Mouse (Mus musculus): ENCODE measurements around the gene Armh3.

Gene Armh3

DNA sequence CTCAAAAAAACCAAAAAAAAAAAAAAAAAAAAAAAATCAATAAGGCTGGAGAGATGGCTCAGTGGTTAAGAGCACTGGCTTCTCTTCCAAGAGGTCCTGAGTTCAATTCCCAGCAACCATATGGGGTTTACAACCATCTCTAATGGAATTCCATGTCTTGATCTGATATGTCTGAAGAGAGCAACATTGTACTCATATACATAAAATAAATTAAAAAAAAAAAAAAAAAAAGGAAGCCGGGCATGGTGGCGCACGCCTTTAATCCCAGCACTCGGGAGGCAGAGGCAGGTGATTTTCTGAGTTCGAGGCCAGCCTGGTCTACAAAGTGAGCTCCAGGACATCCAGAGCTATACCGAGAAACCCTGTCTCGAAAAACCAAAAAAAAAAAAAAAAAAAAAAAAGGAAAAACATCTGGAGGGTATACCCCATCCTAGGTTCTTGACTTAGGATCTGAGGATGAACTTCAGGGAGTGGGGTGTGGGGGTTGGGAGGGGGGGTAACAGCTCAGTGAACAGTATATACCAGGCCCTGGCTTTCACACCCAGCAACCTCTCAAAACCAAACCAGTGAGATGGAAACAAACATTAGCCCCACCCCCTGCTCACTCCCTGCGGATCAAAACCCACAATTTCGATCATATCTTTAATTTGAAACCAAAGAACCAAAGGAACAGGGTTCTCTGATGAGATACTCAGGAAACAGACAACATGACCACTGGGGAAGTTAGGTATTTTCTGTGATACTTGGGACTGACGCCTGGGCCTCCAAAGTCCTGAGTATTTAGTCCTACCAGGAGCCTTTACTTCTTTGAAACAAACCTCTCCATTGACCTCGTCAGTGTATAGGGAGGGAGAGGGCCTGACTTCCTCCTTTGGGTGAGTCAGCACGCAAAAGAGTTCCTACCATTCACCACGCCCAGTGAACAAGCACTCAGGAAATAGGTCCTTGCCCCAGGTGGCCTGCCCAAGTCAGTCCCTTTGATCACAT lies 208.1 kb downstream of the Armh3 start:
- peak; percentile 90 for DNase-seq (ENCODE audit: low read depth, low spot score)

DNA sequence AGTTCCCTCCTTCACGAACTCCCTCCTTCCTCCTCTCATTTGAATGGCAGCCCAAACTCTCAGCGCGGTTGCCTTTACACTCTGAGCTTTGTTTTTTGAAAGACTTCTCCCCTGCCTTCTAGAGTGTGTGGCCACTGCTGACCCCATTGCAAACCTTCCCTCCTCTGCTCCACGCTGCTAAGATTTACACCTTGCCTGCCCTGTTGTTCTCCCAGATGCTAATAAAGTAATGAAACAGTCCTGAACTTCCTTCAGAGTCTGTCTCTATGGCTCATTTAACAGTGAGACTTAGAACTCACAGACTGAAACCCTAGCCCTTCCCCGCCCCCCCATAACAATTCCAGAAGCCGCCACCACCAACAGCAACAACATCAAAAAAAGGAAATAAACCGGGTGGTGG lies 208.9 kb downstream of the Armh3 start:
- no peak for DNase-seq (ENCODE audit: low read depth, low spot score)

DNA sequence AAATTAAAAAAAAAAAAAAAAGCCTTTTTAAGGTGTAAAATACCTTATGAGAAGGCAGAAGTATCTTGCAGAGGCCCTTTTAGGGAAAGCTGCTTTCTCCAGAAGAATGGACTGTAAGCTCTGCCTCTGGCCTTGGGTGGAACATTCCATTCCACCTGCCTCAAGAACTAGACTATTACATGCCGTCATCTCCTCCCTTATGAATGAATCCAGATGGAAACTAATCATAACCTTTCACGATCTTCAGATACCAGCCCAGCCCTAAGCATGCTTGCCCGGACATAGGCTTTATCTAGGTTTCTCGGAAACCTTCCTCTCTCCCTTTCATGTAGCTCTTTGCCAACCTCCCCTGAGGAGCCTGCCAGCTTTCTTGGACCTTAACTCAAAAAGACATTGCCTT lies 210.0 kb downstream of the Armh3 start:
- DNase-seq (ENCODE audit: low read depth, low spot score): no peak

DNA sequence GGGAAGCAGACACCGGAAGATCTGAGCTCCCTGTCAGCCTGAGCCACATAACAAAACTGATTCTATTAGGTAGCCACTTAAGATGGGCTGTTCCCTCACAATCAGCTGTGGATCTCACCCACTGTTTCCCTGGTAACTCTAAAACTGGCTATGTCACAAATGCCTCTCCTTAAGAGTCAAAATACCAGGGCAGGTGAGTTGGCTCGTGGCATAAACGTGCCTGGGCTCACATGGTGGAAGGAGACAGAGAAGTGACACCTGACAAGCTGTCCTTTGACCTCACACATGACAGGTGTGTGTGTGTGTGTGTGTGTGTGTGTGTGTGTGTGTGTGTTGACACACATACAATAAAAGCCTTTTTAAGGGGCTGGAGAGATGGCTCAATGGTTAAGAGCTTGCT lies 210.8 kb downstream of the Armh3 start:
- DNase-seq (ENCODE audit: low read depth, low spot score): no peak

DNA sequence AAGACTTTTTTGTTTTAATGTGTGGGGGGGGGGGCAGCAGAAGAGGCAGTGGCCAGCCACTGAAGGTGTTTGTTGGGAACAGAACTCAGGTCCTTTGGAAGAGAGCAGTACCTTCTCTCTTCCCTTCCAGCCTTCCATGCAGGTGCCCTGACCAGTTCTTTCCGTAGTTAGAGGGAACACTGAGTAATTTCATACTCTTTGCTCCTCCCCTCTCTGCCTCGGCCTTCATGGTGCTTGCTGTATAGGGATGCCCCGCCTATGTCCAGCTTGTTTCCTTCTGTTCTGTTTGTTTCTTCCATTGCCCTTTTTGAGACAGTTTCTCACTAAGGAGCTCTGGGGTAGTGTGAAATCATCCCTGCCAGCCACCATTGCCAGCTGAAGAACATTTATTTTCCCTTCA lies 212.8 kb downstream of the Armh3 start:
- no peak for DNase-seq (ENCODE audit: low read depth, low spot score)

DNA sequence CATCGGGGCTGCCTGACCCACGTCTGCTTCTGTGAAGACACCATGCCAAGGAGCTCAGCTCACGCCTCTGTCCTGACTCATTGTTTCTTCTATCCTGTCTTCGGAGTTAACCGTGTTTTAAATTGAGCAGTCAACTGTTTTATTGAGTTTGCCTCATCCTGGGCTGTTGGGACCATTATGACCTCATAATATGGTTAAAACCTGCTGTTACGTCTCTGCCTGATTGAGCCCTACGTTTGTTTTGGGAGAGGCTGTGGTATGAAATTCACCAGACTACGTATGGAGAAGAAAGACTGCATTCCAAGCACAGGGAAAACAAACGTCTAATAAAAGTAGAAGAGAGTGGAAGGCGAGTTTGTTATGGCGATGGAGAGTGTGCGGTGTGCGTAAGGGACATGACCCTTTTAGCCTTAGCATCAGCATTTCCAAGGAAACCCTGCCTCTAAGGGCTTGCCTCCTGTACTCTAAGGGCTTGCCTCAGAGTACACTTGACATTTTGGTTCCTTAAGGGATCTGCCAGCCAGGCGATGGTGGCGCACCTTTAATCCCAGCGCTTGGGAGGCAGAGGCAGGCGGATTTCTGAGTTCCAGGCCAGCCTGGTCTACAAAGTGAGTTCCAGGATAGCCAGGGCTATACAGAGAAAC lies 214.2 kb downstream of the Armh3 start:
- DNase-seq (ENCODE audit: low read depth, low spot score): no peak

DNA sequence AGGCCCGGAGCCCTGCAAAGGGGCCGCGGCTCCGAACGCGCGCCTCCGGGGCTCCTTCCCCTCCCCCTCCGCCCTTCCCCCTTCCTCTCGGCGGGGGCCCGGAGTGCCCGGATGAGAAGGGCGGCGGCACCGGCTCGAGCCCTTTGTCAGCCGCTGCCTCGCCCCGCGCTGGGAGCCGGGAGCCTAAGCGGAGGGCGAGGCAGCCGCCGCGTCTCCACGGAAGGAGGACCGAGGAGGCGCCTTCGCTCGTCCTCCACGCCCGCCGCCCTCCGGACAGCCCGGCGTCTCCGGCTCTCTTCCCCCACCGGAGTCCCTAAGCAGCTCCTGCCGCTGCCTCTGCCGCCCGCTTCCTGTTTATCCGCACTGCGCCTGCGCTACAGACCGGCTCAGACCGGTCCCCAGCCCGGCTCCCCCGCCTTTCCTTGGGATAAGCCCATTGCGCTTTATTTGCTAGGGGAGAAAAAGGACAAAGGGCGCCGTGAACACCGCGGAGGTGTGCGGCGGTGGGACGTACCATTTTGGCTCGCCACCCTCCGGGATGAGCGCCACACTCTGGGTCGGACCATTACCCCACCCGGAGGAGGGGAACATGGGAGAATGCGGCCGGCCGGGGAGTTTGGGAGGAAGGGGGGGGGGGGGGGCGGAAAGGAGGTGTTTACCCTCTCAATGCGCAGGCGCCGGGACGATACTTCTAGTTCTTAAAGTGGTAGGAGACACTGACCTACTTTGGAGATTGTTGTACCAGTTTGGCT lies 214.9 kb downstream of the Armh3 start, which contains the start of gene Mgea5:
Gene Mgea5, minus strand, starts transcription at position 657 of the 752 bp plus-strand sequence.
- peak; percentile 100 for DNase-seq (ENCODE audit: low read depth, low spot score)

DNA sequence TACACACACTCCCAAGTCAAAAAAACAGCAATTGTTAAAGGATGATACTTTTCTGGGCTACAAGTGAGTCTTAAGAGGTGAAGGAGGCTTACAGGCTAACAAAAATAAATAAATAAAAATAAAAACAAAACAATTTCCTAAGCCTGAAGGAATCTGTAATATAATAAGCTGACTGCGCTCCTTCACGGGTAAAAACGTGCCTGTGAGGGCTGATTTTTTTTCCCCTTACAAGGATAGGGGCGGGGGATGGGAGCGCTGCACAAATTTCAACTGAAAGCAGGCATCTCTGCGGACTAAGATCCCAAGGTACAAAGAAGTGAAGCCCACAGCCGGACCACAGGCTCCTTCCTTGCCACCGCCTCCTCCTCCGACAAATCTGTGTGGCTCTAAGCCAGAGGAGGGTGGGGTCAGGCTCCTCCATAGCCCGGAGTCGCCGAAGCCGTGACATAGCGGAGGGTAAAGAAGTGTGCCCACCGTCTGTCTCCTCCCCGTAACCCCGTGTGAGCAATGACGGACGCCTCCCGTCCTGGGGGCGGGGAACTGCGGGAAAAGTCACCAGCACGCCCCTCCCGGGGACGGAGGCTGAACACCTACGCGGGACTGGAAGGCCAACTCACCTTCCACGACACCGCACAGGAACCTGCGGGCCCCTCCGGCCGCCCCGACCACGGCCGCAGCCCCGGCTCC lies 215.8 kb downstream of the Armh3 start:
- peak; percentile 89 for DNase-seq (ENCODE audit: low read depth, low spot score)

DNA sequence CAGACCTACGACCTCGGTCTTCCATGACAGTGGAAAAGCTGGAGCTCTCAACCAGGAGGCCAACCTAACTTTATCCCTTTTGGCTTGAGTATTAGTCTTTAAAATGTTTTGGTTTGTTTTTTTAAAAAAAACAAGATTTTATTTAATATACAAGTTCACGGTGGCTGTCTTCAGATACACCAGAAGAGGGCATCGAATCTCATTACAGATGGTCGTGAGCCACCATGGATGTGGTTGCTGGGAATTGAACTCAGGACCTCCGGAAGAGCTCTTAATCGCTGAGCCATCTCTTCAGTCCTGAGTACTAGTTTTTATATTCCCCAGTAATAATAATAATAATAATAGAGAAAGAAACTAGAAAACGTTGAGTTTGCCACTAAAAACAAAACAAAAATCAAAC lies 216.6 kb downstream of the Armh3 start:
- DNase-seq (ENCODE audit: low read depth, low spot score): no peak

DNA sequence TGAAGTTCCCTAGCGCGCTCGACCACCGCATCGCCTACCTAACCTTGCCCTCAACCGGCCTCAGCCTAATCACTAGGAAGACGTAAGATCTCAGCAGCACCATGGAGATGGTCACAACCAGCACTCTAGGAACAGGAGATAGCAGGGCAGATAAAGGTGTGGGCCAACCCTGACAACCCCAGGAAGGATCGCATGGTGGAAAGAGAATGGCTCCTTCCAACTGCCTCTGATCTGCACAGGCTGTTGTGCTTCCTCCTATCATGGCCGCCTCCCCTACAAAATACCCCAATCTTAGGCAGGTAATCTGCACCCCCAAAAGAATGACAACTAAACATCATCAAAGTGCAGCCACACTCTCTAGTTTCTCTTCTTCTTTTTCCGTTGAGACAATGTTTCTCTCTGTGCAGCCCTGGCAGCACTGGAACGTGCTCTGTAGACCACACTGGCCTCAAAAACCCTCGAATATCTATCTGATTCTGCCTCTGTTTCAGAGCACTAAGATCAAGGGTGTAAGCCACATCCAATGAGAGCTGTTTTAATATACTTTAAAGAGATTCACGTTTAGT lies 217.9 kb downstream of the Armh3 start:
- DNase-seq (ENCODE audit: low read depth, low spot score): no peak

DNA sequence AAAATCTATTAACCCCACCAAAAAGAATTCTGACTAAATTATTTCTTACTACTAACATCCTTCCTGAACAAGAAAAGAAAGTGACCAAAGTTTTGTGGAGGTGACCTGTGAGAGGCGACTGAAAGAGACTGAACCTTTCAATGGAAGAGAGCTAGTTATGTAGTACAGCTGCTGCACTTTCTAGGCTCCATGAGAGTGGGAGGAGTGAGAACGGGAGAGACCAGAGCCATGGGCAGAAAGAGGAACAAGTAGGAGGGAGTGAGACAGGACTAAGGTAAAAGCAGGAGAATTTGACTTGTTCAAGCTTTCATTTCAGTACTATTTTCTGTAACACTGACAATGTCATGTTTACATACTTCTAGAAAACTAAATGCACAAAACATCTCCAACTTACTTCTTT lies 222.8 kb downstream of the Armh3 start:
- DNase-seq (ENCODE audit: low read depth, low spot score): no peak

DNA sequence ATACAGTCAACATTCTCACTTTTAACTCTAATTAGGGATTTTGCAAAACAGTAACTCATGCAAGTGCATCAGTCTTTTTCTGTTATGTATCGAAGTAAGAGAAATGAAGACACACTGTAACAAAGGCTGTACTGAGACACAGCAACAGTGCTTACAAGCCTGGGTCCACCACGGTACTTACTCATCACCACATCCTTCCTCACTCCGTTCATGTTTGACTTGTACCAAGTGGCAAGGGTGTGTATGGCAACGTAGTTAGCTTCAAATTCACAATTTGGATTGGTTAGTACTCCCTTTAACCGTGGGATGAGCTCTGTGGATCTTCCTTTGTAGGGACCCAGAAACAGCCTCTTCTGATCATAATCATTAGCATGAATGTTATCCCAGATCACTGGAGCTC lies 226.8 kb downstream of the Armh3 start:
- DNase-seq (ENCODE audit: low read depth, low spot score): no peak

Data from ZHBTc4 (cell line).